Mouse (Mus musculus) heart, adult 2 months (tissue): ENCODE data around the gene Kcne3. TPM values are rescaled to one million over a fixed set of nuclear protein-coding genes. Genes with fewer than 3 reads are reported as not detected.

Experiments
- DNase-seq, 2 experiments: peaks; one replicate each; pipeline ENCODE4 v3.0.0; 2021
- H3K27ac ChIP-seq: fragments of 200-600 bp; 2 replicates; pipeline ENCODE4 v1.8.1; 2022
- H3K27me3 ChIP-seq: fragments of 200-500 bp; 2 replicates; pipeline ENCODE4 v1.6.1; 2012; ENCODE audit warnings: mild to moderate bottlenecking, low read length, inconsistent platforms, mixed read lengths; ENCODE audit not compliant: control insufficient read depth, insufficient read depth
- H3K36me3 ChIP-seq: fragments of 200-500 bp; 2 replicates; pipeline ENCODE4 v1.6.1; 2012; ENCODE audit warnings: low read length, inconsistent platforms; ENCODE audit not compliant: control insufficient read depth, insufficient read depth
- H3K4me1 ChIP-seq: fragments of 200-500 bp; 2 replicates; pipeline ENCODE4 v1.6.1; 2011; ENCODE audit warnings: low read length; ENCODE audit not compliant: control insufficient read depth, insufficient read depth
- H3K4me3 ChIP-seq: fragments of 200-600 bp; 2 replicates; pipeline ENCODE4 v1.8.1; 2022
- H3K79me2 ChIP-seq: fragments of 200-500 bp; replicated peaks from 2 replicates; pipeline ENCODE4 v1.6.1; 2012; ENCODE audit warnings: mild to moderate bottlenecking, inconsistent platforms, low read length, moderate library complexity, mixed read lengths; ENCODE audit not compliant: control insufficient read depth, insufficient read depth
- H3K9ac ChIP-seq: fragments of 200-500 bp; 2 replicates; pipeline ENCODE4 v1.6.1; 2012; ENCODE audit warnings: low read depth, mild to moderate bottlenecking, control low read depth, inconsistent platforms, low read length, mixed read lengths
- CTCF ChIP-seq: fragments of 200-600 bp; IDR thresholded peaks from 2 replicates; pipeline ENCODE4 v1.8.1; 2022; ENCODE audit warnings: antibody characterized with exemption, mild to moderate bottlenecking, moderate library complexity
- EP300 ChIP-seq: fragments of 200-500 bp; IDR thresholded peaks from 2 replicates; pipeline ENCODE4 v1.6.1; 2011; ENCODE audit warnings: low read depth, low read length, control low read depth; ENCODE audit not compliant: insufficient read depth
- POLR2A ChIP-seq: fragments of 200-500 bp; IDR thresholded peaks from 2 replicates; pipeline ENCODE4 v1.6.1; 2011; ENCODE audit warnings: mild to moderate bottlenecking, low read depth, low read length, control low read depth; ENCODE audit not compliant: insufficient read depth
- whole genome bisulfite sequencing: fragments of 180-500 bp; shearing (Covaris S2); methylation state at CpG from one replicate; pipeline ENCODE4 v1.1.7; 2018; 5-methylcytosine and 5-hydroxymethylcytosine counted together
- intact Hi-C: fragments of 180-260 bp; cut with DNase I; formaldehyde crosslinking; loops from one replicate; pipeline ENCODE4 v1.15.1; 2025
- polyA plus RNA-seq: library from polyadenylated mRNA; depleted of rRNA; stranded (reverse); fragments of >200 nt; gene quantifications from 2 replicates; pipeline ENCODE4 v1.2.3, GENCODE M21; 2012
- total RNA-seq, 2 experiments: library from RNA; stranded (reverse); gene quantifications; 2 replicates each; pipeline ENCODE4 v1.2.3; 2021

Kcne3 gene
- total and polyA plus RNA-seq, 3 experiments = 0.59 to 2.0 (median 0.94) TPM

- WGBS = 65% methylated on average over 3 of the region's 3 CpGs
- intact Hi-C loops = no loop called here
- H3K4me3 ChIP-seq = no peak overlapping the region
- H3K9ac ChIP-seq = no peak overlapping the region
- no peak for DNase-seq
- H3K4me1 ChIP-seq = peaks cover 1% of the 10 kb centered on the region; the same call in 1 of the 2 replicates
- TF ChIP-seq EP300 = no peak
- TF ChIP-seq CTCF = no peak
- no peak for TF ChIP-seq POLR2A
- H3K36me3 ChIP-seq = no peaks in the 10 kb centered on the region
- H3K79me2 ChIP-seq = no peaks in the 10 kb centered on the region
- H3K27me3 ChIP-seq = peaks cover 3% of the 10 kb centered on the region; the same call in 1 of the 2 replicates
- H3K27ac ChIP-seq = no peak overlapping the region
Observed at GRCm38 (mm10) chr7:100181614-100182013, 5.3 kb downstream of the Kcne3 start.

GRCm38 (mm10) chr7:100182388-100182787 lies 6.1 kb downstream of the Kcne3 start:
- Histone ChIP-seq H3K4me3 (no peak overlapping the region), H3K27me3 (peaks cover 3% of the 10 kb centered on the region; the same call in 1 of the 2 replicates), H3K27ac (no peak overlapping the region), H3K9ac (no peak overlapping the region), H3K79me2 (no peaks in the 10 kb centered on the region), H3K36me3 (no peaks in the 10 kb centered on the region), H3K4me1 (peaks cover 1% of the 10 kb centered on the region; the same call in 1 of the 2 replicates)
- TF ChIP-seq EP300 (no peak), CTCF (no peak), POLR2A (no peak)
- DNase-seq = peak in 1 of 2 experiments; percentile 28
- intact Hi-C loops = no loop called here
- 58% methylated on average over 3 of the region's 3 CpGs for WGBS

GRCm38 (mm10) chr7:100187601-100188000 lies 11.3 kb downstream of the Kcne3 start:
- DNase-seq = peak; percentile 14 to 48
- intact Hi-C loops = loop anchor here (1.0 to 5.0 kb wide), 3 partner anchors 29 to 200 kb away; partner anchors contain the start of gene Lipt2
- WGBS = 13% methylated on average over 7 of the region's 7 CpGs
- TF ChIP-seq EP300 (0 out of 2 replicates have a peak, but pooled peaks have one; percentile 38), POLR2A (no peak), CTCF (peak; percentile 84)
- no peak overlapping the region for H3K4me3 ChIP-seq
- H3K4me1 ChIP-seq = no peaks in the 10 kb centered on the region
- no peak overlapping the region for H3K9ac ChIP-seq
- H3K27me3 ChIP-seq = no peaks in the 10 kb centered on the region
- no peaks in the 10 kb centered on the region for H3K36me3 ChIP-seq
- no peaks in the 10 kb centered on the region for H3K79me2 ChIP-seq
- no peak overlapping the region for H3K27ac ChIP-seq

- intact Hi-C loops = loop anchor here (1.0 kb wide), 1 partner anchor 44 kb away; no protein-coding TSS in a partner anchor
- WGBS = 68% methylated on average over 4 of the region's 4 CpGs
- H3K4me3 ChIP-seq = no peak overlapping the region
- no peak overlapping the region for H3K9ac ChIP-seq
- H3K4me1 ChIP-seq = no peaks in the 10 kb centered on the region
- TF ChIP-seq POLR2A = no peak
- H3K27ac ChIP-seq = no peak overlapping the region
- H3K27me3 ChIP-seq = no peaks in the 10 kb centered on the region
- no peaks in the 10 kb centered on the region for H3K79me2 ChIP-seq
- DNase-seq = no peak
- no peaks in the 10 kb centered on the region for H3K36me3 ChIP-seq
Observed at GRCm38 (mm10) chr7:100190167-100190566, 13.9 kb downstream of the Kcne3 start.

GRCm38 (mm10) chr7:100190778-100191177 lies 14.5 kb downstream of the Kcne3 start:
- DNase-seq = peak; percentile 27 to 57

DNA sequence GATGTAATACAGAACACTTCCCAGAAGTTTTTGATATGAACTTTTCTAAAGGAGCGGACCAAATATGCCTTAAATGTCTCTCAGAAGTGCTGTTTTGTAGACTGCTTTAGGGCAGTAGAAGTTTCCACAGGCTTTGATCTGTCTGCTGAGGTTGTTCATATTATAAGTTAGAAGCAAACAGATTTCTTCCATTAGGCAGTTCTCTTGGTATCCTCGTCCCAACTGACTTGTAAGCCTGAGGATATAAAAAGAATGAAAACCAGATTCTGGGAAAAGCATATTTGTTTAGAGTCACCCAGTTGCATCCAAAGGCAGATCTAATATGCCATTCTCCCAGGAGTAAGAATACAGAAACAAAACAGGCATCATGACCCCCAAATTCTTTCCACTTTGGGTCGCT lies 24.9 kb downstream of the Kcne3 start:
- TF ChIP-seq CTCF = no peak
- no peak for TF ChIP-seq POLR2A
- no peak for TF ChIP-seq EP300
- Histone ChIP-seq H3K27ac (no peak overlapping the region), H3K79me2 (no peaks in the 10 kb centered on the region), H3K9ac (no peak overlapping the region), H3K4me1 (no peaks in the 10 kb centered on the region), H3K27me3 (0 out of 2 replicates have a peak, but pooled peaks cover 2% of the 10 kb centered on the region), H3K4me3 (no peak overlapping the region), H3K36me3 (no peaks in the 10 kb centered on the region)
- no peak for DNase-seq
- intact Hi-C loops = no loop called here
- WGBS = 85% methylated on average over 3 of the region's 3 CpGs

More at GRCm38 (mm10) chr7:100190778-100191177, 14.5 kb downstream of the Kcne3 start:
- H3K4me3 ChIP-seq = no peak overlapping the region
- H3K36me3 ChIP-seq = no peaks in the 10 kb centered on the region
- TF ChIP-seq EP300 = no peak
- TF ChIP-seq CTCF = peak; percentile 89
- no peak for TF ChIP-seq POLR2A
- no peak overlapping the region for H3K9ac ChIP-seq
- no peaks in the 10 kb centered on the region for H3K4me1 ChIP-seq
- no peaks in the 10 kb centered on the region for H3K27me3 ChIP-seq
- no peak overlapping the region for H3K27ac ChIP-seq
- 6% methylated on average over 4 of the region's 4 CpGs for WGBS
- intact Hi-C loops = loop anchor here (1.0 kb wide), 1 partner anchor 44 kb away; no protein-coding TSS in a partner anchor
- no peaks in the 10 kb centered on the region for H3K79me2 ChIP-seq
